Mouse (Mus musculus): ENCODE data around the gene Myo5a. TPM values are rescaled to one million over a fixed set of nuclear protein-coding genes. Genes with fewer than 3 reads are reported as not detected.

Gene Myo5a
- total RNA-seq (2021) = 100 to 1,000 TPM; 256 TPM
- long read RNA-seq, experiment 1, partial matches to known transcripts = 12 of 69 reads
- long read RNA-seq, experiment 1, other reads (novel, unspliced or antisense) = 56 of 69 reads
- long read RNA-seq, experiment 2, partial matches to known transcripts = 11 of 43 reads
- long read RNA-seq, experiment 2, other reads (novel, unspliced or antisense) = 31 of 43 reads

DNA sequence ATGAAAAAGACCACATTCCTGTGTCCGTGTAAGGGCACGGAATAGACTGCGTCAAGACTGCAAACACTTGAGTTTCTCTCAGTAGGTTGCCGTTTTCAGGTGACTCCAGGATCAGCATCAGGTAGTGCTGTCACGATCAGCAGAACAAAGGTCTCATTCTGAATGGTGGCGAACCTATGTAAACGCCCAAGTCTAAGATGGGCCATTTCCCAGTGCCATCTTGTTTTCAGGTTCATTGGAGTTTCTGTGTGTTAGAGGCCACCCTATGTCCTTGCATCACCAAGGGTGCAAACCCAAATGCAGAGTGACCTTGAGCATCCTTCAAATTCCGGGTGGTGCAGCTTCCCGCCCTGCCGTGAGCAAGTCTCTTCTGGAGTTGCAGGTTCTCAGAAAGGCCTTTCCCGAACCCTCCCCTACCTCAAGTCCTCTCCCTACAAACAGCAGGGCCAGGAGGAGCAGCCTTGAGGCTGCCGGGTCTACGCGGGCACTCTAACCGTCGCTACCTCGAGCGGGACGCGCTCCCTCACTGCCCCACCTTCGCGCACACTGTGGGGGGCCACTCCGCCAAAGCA is at the start of gene Myo5a:
TSS of gene Myo5a (plus strand) at position 559 of the 572 bp plus-strand sequence.
- intact Hi-C loops (cut with DNase I) = loop anchor here (5.0 kb wide), 1 partner anchor 52 kb away; no protein-coding TSS in a partner anchor

DNA sequence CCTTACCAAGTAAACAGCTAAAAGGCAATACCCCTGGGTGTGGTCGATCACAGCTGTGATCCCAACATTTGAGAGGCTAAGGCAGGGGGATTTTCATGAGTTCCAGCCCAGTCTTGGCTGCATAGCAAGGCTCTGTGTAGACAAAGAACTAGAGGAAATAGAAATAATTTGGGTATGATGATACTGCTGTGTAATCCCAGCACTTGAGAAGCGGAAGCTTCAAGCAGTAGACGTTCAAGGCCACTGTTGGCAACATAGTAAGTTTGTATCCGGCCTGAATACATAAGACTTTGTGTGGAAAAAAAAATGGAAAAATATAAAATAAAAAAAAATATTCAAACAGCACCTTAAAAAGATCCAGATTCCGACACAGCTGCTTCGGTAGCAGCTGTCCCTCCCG is 48.3 kb upstream of the Myo5a start:
- intact Hi-C loops (cut with DNase I) = no loop called here
- no peak for DNase-seq (ENCODE audit: low spot score in 2 of 2)

More for the DNA sequence above, at the start of gene Myo5a:
- no peak for DNase-seq (ENCODE audit: low spot score in 2 of 2)

- no peak for DNase-seq (ENCODE audit: low spot score in 2 of 2)
- intact Hi-C loops (cut with DNase I) = no loop called here
These were observed 47.5 kb upstream of the Myo5a start for GRCm38 (mm10) chr9:75023150-75023894.

DNA sequence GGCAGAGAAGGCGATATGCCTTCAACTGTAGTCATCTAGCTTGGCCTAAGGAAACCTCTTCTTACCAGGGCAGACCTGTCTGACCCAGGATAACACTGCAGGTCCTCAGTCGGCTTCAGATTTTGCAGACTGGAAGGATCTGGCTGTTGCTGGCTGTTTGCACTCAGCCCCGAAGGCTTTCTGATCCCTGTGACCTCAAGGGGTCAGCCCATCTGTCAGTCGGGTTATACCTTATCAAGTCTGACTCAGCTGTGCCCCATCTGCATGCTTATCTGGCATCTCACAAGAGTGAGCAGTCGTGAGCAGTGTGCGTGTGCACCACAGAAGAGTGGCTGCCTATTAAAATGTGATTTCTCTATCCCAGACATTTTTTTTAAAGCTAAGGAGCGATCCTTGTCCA is 46.7 kb upstream of the Myo5a start:
- intact Hi-C loops (cut with DNase I) = no loop called here
- no peak for DNase-seq (ENCODE audit: low spot score in 2 of 2)

- no peak for DNase-seq (ENCODE audit: low spot score in 2 of 2)
- intact Hi-C loops (cut with DNase I) = loop anchor here (5.0 kb wide), 1 partner anchor 118 kb away; no protein-coding TSS in a partner anchor
These were observed 45.1 kb upstream of the Myo5a start for GRCm38 (mm10) chr9:75025689-75026088.

DNA sequence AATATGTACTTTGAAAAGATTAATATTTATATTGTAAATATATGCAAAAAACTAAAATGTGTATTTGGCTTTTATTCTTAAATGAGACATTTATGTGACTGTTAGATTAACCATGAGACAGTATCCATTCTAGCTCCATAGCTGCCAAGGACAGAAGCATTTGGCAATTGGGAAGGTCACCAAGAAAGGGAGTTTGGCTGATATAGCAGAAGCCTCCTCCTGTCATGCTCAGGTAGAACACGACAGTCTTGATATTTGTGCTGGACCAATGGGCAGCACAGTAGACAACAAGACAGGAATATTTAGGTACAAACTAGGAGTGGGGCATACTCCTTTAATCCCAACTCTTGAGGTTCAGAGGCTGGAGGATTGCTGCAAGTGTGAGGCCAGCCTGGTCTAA is 38.4 kb upstream of the Myo5a start:
- intact Hi-C loops (cut with DNase I) = no loop called here
- no peak for DNase-seq (ENCODE audit: low spot score in 2 of 2)

- peak in 1 of 2 experiments; percentile 34 for DNase-seq (ENCODE audit: low spot score in 2 of 2)
- intact Hi-C loops (cut with DNase I) = no loop called here
These were observed 37.7 kb upstream of the Myo5a start for GRCm38 (mm10) chr9:75033141-75033540.

DNA sequence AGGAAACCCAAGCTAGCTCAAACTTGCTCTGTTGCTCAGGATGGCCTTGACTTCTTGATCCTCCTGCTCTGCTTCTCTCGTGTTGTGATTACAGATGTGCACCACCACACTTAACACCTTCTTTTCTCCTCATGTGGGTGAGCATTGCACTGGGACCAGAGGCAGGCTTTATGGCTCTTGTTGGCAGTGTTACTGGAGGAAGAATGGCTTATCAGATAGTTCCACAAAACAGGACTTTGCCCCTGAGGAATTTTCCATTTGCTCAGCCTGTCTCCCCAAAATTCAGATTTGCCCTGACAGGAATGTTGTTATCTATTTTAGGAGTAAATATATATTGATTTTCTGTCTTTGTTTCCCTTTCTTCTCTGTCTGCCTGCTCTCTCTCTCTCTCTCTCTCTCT is 36.1 kb upstream of the Myo5a start:
- intact Hi-C loops (cut with DNase I) = no loop called here

GRCm38 (mm10) chr9:75035944-75036343 is 34.9 kb upstream of the Myo5a start:
- no peak for DNase-seq (ENCODE audit: low spot score in 2 of 2)
- intact Hi-C loops (cut with DNase I) = no loop called here

More for the DNA sequence above, 36.1 kb upstream of the Myo5a start:
- no peak for DNase-seq (ENCODE audit: low spot score in 2 of 2)

- peak; percentile 84 to 89 for DNase-seq (ENCODE audit: low spot score in 2 of 2)
- intact Hi-C loops (cut with DNase I) = no loop called here
These were observed 33.1 kb upstream of the Myo5a start, which contains the start of gene Arpp19 for GRCm38 (mm10) chr9:75037451-75038356. TSS of gene Arpp19 (plus strand) at chr9:75037614.

DNA sequence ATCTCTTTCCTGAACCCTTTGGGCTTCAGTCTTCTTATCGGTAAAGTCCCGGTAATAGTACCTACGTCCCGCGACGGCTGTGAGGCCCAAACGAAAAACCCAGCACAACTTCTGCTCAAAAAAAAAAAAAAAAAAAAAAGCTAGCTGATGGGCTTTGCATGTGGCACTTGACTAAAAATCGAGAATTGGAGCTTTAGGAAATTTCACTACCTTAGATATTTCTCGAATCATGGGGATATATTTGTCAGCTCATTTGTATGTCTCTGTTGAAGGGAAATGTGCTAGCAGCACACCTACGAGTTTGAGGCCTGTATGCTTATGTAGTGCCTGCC is 32.5 kb upstream of the Myo5a start:
- no peak for DNase-seq (ENCODE audit: low spot score in 2 of 2)
- intact Hi-C loops (cut with DNase I) = no loop called here

GRCm38 (mm10) chr9:75040566-75040965 is 30.2 kb upstream of the Myo5a start:
- intact Hi-C loops (cut with DNase I) = no loop called here
- DNase-seq (ENCODE audit: low spot score in 2 of 2) = no peak

GRCm38 (mm10) chr9:75041840-75042525 is 28.8 kb upstream of the Myo5a start:
- DNase-seq (ENCODE audit: low spot score in 2 of 2) = no peak
- intact Hi-C loops (cut with DNase I) = no loop called here

- intact Hi-C loops (cut with DNase I) = no loop called here
- DNase-seq (ENCODE audit: low spot score in 2 of 2) = no peak
These were observed 27.6 kb upstream of the Myo5a start for GRCm38 (mm10) chr9:75043191-75043590.

DNA sequence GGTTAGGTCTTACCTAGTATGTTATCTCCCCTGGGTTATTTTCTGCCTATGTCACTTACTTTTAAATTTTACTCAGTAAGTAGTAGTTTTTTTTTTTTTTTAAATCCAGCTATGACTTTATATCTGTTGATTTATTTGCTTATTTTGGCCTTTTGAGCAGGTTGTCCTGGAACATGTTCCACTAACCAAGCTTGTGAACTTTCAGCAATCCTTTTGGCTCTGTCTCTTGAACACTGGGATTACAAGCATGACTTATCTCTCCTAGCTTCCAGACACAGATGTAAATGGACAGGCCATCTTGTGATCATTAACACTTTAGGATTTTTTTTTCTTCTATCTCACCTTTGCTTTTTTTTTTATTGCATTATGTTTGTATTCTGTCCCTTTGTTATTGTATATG is 23.7 kb upstream of the Myo5a start:
- DNase-seq (ENCODE audit: low spot score in 2 of 2) = no peak
- intact Hi-C loops (cut with DNase I) = no loop called here

DNA sequence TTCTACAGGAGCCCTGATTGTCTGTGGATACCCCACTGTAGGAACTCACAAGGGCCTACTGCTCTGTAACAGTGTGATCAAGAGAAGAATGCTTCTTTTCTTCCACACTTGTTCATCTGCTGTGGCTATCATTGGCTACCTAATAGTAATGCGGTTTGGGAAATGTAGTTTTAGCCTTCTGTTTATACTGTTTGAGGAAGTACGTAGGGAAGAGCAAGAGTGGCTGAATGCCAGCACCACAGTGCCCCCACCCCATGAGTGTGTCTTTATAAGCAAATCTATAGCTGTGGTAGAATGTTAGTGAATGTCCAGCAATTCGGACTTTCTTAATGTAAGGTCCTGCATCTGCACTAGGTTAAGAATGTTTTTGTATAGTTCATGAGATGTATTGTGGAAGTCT is 21.7 kb upstream of the Myo5a start:
- no peak for DNase-seq (ENCODE audit: low spot score in 2 of 2)
- intact Hi-C loops (cut with DNase I) = no loop called here

GRCm38 (mm10) chr9:75050003-75050402 is 20.8 kb upstream of the Myo5a start:
- DNase-seq (ENCODE audit: low spot score in 2 of 2) = peak; percentile 88 to 94
- intact Hi-C loops (cut with DNase I) = loop anchor here (5.0 to 10.0 kb wide), 3 partner anchors 152 to 385 kb away; no protein-coding TSS in a partner anchor

DNA sequence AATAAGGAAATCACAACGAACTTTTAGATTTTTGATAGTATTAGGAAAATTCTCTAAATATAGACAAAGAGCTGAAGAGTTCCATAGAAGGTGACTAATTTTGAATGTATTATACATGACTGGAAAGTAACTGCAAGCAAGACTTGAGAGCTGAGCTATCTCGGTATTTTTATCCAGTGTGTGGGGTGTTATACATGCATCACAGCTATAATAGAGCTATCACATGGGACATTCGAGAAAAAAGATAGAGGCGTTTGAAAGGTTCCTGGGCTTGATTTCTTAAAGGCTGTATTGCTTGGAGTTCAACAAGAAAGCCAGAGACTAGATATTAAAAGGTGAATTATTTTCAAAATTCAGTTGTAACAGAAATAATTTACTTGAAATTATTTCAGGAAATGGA is 19.0 kb upstream of the Myo5a start:
- peak; percentile 46 to 60 for DNase-seq (ENCODE audit: low spot score in 2 of 2)

GRCm38 (mm10) chr9:75055046-75055445 is 15.8 kb upstream of the Myo5a start:
- no peak for DNase-seq (ENCODE audit: low spot score in 2 of 2)
- intact Hi-C loops (cut with DNase I) = loop anchor here (10.0 kb wide), 1 partner anchor 380 kb away; no protein-coding TSS in a partner anchor

More for the DNA sequence above, 19.0 kb upstream of the Myo5a start:
- intact Hi-C loops (cut with DNase I) = loop anchor here (5.0 to 10.0 kb wide), 3 partner anchors 150 to 383 kb away; no protein-coding TSS in a partner anchor

All from left cerebral cortex, postnatal 14 days (tissue).